Mouse (Mus musculus): Measurements from ENCODE around the gene Shtn1. TPM values are rescaled to one million over a fixed set of nuclear protein-coding genes. Genes with fewer than 3 reads are reported as not detected.
A peak's percentile ranks its signal among the peaks of the same experiment; 100 is the strongest.

The Shtn1 gene
- polyA plus RNA-seq, 1 experiment from 2014 or later = 73.1 TPM

DNA sequence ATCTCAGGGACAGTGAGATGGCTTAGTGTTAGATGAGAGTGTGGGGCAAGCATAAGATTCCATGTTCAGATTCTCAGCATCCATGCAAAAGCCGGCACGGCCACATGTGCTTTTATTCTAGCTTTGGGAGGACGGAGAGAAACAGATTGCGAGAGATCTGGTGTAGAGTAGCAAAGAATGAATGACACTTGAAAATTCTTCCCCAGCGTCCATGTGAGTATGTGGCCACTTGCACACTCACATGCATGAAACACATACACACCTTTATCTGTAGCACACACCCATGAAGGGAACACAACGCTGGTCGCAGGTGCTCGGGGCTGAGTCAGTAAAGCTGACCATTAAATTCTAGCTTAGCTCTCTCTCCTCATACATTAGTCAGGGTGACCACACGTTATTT lies 24.3 kb downstream of the Shtn1 start:
- WGBS = 77% methylated on average over 9 of the region's 9 CpGs
- no peak overlapping the region for H3K9ac ChIP-seq (replicated peaks)
- peaks cover 49% of the 10 kb centered on the region for H3K4me1 ChIP-seq
- peak overlapping the region; percentile 93 for H3K27ac ChIP-seq (replicated peaks)
- ATAC-seq (replicated peaks) = no peak
- H3K4me3 ChIP-seq = no peak overlapping the region
- no peaks in the 10 kb centered on the region for H3K36me3 ChIP-seq
- no peaks in the 10 kb centered on the region for H3K9me3 ChIP-seq
- no peaks in the 10 kb centered on the region for H3K27me3 ChIP-seq
- H3K4me2 ChIP-seq (replicated peaks) = no peak overlapping the region

DNA sequence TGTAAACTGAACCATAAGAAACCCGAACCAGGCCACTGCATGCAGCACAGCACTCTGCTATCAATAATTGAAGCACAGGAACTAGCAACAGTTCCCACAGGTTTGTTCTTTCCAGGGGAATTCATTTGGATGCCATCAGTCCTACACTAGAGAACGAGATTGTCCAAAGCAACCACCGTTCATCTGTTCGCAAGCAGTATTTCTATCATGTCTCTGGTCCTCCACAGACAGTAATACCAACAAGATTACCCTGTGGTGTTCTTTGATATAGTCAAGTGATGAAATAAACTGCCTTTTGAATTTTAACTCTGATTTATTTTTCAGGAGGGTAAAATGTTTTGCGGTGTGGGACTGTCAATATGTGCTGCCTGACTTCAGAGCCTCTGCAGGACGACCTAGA lies 27.0 kb downstream of the Shtn1 start:
- Histone ChIP-seq H3K27me3 (no peaks in the 10 kb centered on the region), H3K4me2 (replicated peaks) (no peak overlapping the region), H3K36me3 (no peaks in the 10 kb centered on the region), H3K4me3 (no peak overlapping the region), H3K4me1 (peaks cover 44% of the 10 kb centered on the region), H3K27ac (replicated peaks) (peak overlapping the region; percentile 58), H3K9ac (replicated peaks) (no peak overlapping the region), H3K9me3 (no peaks in the 10 kb centered on the region)
- 70% methylated on average over 6 of the region's 6 CpGs for WGBS
- no peak for ATAC-seq (replicated peaks)

GRCm38 (mm10) chr19:59047511-59047910 lies 28.4 kb downstream of the Shtn1 start:
- WGBS = 81% methylated on average over 5 of the region's 5 CpGs
- no peak overlapping the region for H3K27ac ChIP-seq (replicated peaks)
- ATAC-seq (replicated peaks) = no peak
- H3K4me2 ChIP-seq (replicated peaks) = no peak overlapping the region
- peaks cover 36% of the 10 kb centered on the region for H3K4me1 ChIP-seq
- H3K9ac ChIP-seq (replicated peaks) = no peak overlapping the region
- H3K27me3 ChIP-seq = no peaks in the 10 kb centered on the region
- H3K9me3 ChIP-seq = no peaks in the 10 kb centered on the region
- H3K36me3 ChIP-seq = no peaks in the 10 kb centered on the region
- no peak overlapping the region for H3K4me3 ChIP-seq

- no peaks in the 10 kb centered on the region for H3K9me3 ChIP-seq
- no peak overlapping the region for H3K4me2 ChIP-seq (replicated peaks)
- WGBS = 85% methylated on average over 3 of the region's 3 CpGs
- peaks cover 28% of the 10 kb centered on the region for H3K4me1 ChIP-seq
- ATAC-seq (replicated peaks) = no peak
- H3K27me3 ChIP-seq = no peaks in the 10 kb centered on the region
- H3K36me3 ChIP-seq = peaks cover 16% of the 10 kb centered on the region; the same call in 1 of the 2 replicates
- no peak overlapping the region for H3K27ac ChIP-seq (replicated peaks)
- no peak overlapping the region for H3K9ac ChIP-seq (replicated peaks)
- H3K4me3 ChIP-seq = no peak overlapping the region
Measured at GRCm38 (mm10) chr19:59041086-59041485, 34.8 kb downstream of the Shtn1 start.

DNA sequence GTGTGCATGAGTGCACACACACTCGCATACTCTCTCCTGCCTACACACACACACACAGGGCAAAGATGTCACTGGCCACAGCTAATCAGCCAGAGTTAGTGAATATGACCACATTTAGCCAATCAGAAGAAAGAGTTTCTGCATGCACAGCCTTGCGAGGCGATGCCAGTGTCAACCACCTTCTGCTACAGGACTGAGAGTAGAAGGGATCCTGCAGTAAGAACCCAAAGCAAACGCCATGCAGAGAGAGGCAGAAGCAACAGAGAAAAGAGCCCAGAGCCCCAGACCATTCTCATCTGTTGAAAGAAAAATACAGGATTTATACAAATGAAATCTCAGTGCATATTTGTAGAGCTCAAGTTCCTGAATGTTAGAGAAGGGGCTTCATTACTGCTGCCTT lies 37.1 kb downstream of the Shtn1 start:
- no peak for ATAC-seq (replicated peaks)
- no peak overlapping the region for H3K4me3 ChIP-seq
- WGBS = 86% methylated on average over 4 of the region's 4 CpGs

GRCm38 (mm10) chr19:59036811-59037210 lies 39.1 kb downstream of the Shtn1 start:
- no peak overlapping the region for H3K4me2 ChIP-seq (replicated peaks)
- 70% methylated on average over 3 of the region's 3 CpGs for WGBS
- H3K9me3 ChIP-seq = no peaks in the 10 kb centered on the region
- peaks cover 38% of the 10 kb centered on the region for H3K36me3 ChIP-seq
- H3K27me3 ChIP-seq = no peaks in the 10 kb centered on the region
- no peak overlapping the region for H3K9ac ChIP-seq (replicated peaks)
- no peak overlapping the region for H3K27ac ChIP-seq (replicated peaks)
- peaks cover 4% of the 10 kb centered on the region; the same call in 1 of the 2 replicates for H3K4me1 ChIP-seq
- ATAC-seq (replicated peaks) = no peak
- no peak overlapping the region for H3K4me3 ChIP-seq

More for the DNA sequence above, 37.1 kb downstream of the Shtn1 start:
- H3K27me3 ChIP-seq = no peaks in the 10 kb centered on the region
- H3K4me2 ChIP-seq (replicated peaks) = no peak overlapping the region
- H3K36me3 ChIP-seq = peaks cover 33% of the 10 kb centered on the region
- no peak overlapping the region for H3K27ac ChIP-seq (replicated peaks)
- no peak overlapping the region for H3K9ac ChIP-seq (replicated peaks)
- H3K4me1 ChIP-seq = peaks cover 15% of the 10 kb centered on the region
- H3K9me3 ChIP-seq = no peaks in the 10 kb centered on the region

GRCm38 (mm10) chr19:59033241-59033640 lies 42.7 kb downstream of the Shtn1 start:
- no peak overlapping the region for H3K4me3 ChIP-seq
- ATAC-seq (replicated peaks) = no peak
- 49% methylated on average over 4 of the region's 4 CpGs for WGBS

DNA sequence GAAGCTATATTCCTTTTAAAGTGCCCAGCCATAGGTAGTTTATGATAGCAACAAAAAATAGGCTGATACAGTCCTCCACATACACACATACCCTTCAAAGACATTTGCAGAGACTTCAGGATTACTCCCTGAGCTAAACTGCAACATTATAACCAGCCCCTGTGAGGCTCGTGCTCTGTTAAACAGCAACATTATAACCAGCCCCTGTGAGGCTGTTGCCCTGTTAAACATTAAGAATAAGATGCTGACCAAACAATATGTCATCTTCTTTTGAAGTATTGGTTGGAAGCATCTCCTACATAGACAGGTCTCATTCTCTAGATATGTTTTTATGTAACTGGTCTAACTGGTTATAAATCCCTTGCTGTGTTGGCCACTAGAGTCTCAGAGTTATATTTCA lies 45.7 kb downstream of the Shtn1 start:
- WGBS = 93% methylated on average over 1 of the region's 1 CpGs
- peaks cover 49% of the 10 kb centered on the region for H3K36me3 ChIP-seq
- H3K4me1 ChIP-seq = no peaks in the 10 kb centered on the region
- H3K4me2 ChIP-seq (replicated peaks) = no peak overlapping the region
- no peak for ATAC-seq (replicated peaks)
- H3K27me3 ChIP-seq = no peaks in the 10 kb centered on the region
- H3K4me3 ChIP-seq = no peak overlapping the region
- no peak overlapping the region for H3K9ac ChIP-seq (replicated peaks)
- H3K9me3 ChIP-seq = no peaks in the 10 kb centered on the region
- no peak overlapping the region for H3K27ac ChIP-seq (replicated peaks)

More at GRCm38 (mm10) chr19:59033241-59033640, 42.7 kb downstream of the Shtn1 start:
- H3K36me3 ChIP-seq = peaks cover 56% of the 10 kb centered on the region
- no peak overlapping the region for H3K9ac ChIP-seq (replicated peaks)
- H3K27ac ChIP-seq (replicated peaks) = no peak overlapping the region
- H3K27me3 ChIP-seq = no peaks in the 10 kb centered on the region
- no peak overlapping the region for H3K4me2 ChIP-seq (replicated peaks)
- no peaks in the 10 kb centered on the region for H3K4me1 ChIP-seq
- H3K9me3 ChIP-seq = no peaks in the 10 kb centered on the region

DNA sequence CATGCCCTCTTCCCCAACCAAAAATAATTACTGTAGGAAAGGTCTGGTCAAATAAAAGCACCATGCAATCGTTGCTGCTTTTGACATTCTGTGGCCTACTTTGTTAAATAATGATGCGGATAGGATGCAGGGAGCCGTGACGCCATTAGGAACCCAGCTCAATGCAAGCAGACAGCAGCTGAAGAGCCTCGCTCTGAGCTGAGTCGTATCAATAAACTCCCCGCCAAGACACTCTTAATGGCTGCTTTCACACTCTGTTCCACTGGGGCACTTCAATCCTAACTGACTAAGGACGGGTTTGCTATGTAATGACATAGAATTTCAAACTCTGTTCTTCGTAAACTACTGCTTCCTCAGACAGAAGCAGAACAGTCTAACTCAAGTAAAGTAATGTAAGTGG lies 46.9 kb downstream of the Shtn1 start:
- ATAC-seq (replicated peaks) = no peak

GRCm38 (mm10) chr19:59028130-59028529 lies 47.8 kb downstream of the Shtn1 start:
- WGBS = 79% methylated on average over 3 of the region's 3 CpGs
- Histone ChIP-seq H3K27me3 (no peaks in the 10 kb centered on the region), H3K9ac (replicated peaks) (no peak overlapping the region), H3K36me3 (peaks cover 46% of the 10 kb centered on the region; the same call in 1 of the 2 replicates), H3K27ac (replicated peaks) (peak overlapping the region; percentile 9; the same call in 1 of the 2 replicates), H3K4me1 (no peaks in the 10 kb centered on the region), H3K9me3 (no peaks in the 10 kb centered on the region), H3K4me2 (replicated peaks) (no peak overlapping the region), H3K4me3 (no peak overlapping the region)
- ATAC-seq (replicated peaks) = no peak

More for the DNA sequence above, 46.9 kb downstream of the Shtn1 start:
- Histone ChIP-seq H3K4me2 (replicated peaks) (no peak overlapping the region), H3K27me3 (no peaks in the 10 kb centered on the region), H3K27ac (replicated peaks) (peak overlapping the region; percentile 14; the same call in 1 of the 2 replicates), H3K9ac (replicated peaks) (no peak overlapping the region), H3K9me3 (no peaks in the 10 kb centered on the region), H3K4me1 (no peaks in the 10 kb centered on the region), H3K36me3 (peaks cover 39% of the 10 kb centered on the region), H3K4me3 (no peak overlapping the region)
- 38% methylated on average over 9 of the region's 9 CpGs for WGBS

DNA sequence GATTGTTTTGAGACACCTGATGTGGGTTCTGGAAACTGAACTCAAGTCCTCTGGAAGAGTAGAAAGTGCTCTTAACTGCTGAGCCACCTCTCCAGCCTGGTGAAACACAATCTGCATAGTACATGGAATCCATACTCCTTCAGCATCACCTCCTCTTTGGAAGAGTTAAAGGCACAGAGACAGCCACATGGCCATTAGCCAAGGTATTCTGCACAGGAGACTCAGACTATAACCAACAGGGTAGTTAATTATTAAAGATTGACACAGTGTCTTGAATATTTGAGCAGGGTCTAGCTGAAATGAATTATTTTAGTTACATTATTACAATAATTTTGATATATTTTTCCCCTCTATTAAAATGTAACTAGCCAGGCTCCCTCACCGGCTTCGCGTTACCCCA lies 52.0 kb downstream of the Shtn1 start:
- Histone ChIP-seq H3K9ac (replicated peaks) (no peak overlapping the region), H3K9me3 (peaks cover 8% of the 10 kb centered on the region; the same call in 1 of the 2 replicates), H3K4me1 (no peaks in the 10 kb centered on the region), H3K36me3 (peaks cover 48% of the 10 kb centered on the region), H3K4me2 (replicated peaks) (no peak overlapping the region), H3K27ac (replicated peaks) (no peak overlapping the region), H3K27me3 (no peaks in the 10 kb centered on the region), H3K4me3 (no peak overlapping the region)
- no peak for ATAC-seq (replicated peaks)
- 96% methylated on average over 3 of the region's 3 CpGs for WGBS

DNA sequence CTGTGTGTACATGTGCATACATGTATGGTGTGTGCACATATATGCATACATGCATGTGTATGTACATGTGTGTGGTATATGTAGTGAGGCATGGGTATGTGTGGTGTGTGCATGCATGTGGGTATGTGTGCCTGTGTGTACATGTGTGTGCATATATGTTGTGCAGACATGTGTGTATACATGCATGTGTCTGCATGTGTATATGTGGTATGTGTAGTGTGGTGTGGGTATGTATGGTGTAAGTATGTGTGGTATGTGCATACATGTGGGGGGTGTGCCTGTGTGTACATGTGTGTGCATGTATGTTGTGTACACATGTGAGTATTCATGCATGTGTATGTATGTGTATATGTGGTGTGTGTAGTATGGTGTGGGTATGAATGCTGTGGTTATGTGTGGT lies 54.3 kb downstream of the Shtn1 start:
- H3K4me2 ChIP-seq (replicated peaks) = no peak overlapping the region
- no peak overlapping the region for H3K9ac ChIP-seq (replicated peaks)
- H3K36me3 ChIP-seq = peaks cover 42% of the 10 kb centered on the region
- peaks cover 8% of the 10 kb centered on the region; the same call in 1 of the 2 replicates for H3K9me3 ChIP-seq
- H3K4me1 ChIP-seq = no peaks in the 10 kb centered on the region
- H3K27me3 ChIP-seq = no peaks in the 10 kb centered on the region
- H3K4me3 ChIP-seq = no peak overlapping the region
- no peak overlapping the region for H3K27ac ChIP-seq (replicated peaks)
- no peak for ATAC-seq (replicated peaks)

GRCm38 (mm10) chr19:59010802-59011201 lies 65.1 kb downstream of the Shtn1 start:
- Histone ChIP-seq H3K9ac (replicated peaks) (no peak overlapping the region), H3K4me1 (peaks cover 24% of the 10 kb centered on the region), H3K9me3 (no peaks in the 10 kb centered on the region), H3K27me3 (no peaks in the 10 kb centered on the region), H3K4me3 (no peak overlapping the region), H3K4me2 (replicated peaks) (no peak overlapping the region), H3K36me3 (peaks cover 21% of the 10 kb centered on the region; the same call in 1 of the 2 replicates), H3K27ac (replicated peaks) (peak overlapping the region; percentile 59)
- ATAC-seq (replicated peaks) = peak; percentile 73
- WGBS = 42% methylated on average over 5 of the region's 5 CpGs

All from forebrain, embryonic 15.5 days (tissue).